Mouse (Mus musculus) ES-E14 (cell line): ENCODE data around the gene Cep85l. TPM values are rescaled to one million over a fixed set of nuclear protein-coding genes. Genes with fewer than 3 reads are reported as not detected.
A peak's percentile ranks its signal among the peaks of the same experiment; 100 is the strongest.

Experiments used
- DNase-seq: peaks from one replicate; pipeline ENCODE4 v3.0.0-alpha.2; 2013; ENCODE audit warnings: low read depth, low spot score
- H3K27ac ChIP-seq: 2 replicates; pipeline ENCODE4 v1.5.1; 2012; ENCODE audit warnings: low read depth, mild to moderate bottlenecking, low read length, moderate library complexity, mixed read lengths; ENCODE audit not compliant: poor library complexity, insufficient read depth, severe bottlenecking
- H3K36me3 ChIP-seq: 2 replicates; pipeline ENCODE4 v1.6.1; 2012; ENCODE audit warnings: mild to moderate bottlenecking, low read length, moderate library complexity, mixed read lengths; ENCODE audit not compliant: control insufficient read depth, poor library complexity, insufficient read depth, severe bottlenecking
- H3K4me1 ChIP-seq, 2 experiments: fragments of 150-350 bp in 1 of 2; sonication (generic) in 1 of 2; 2 replicates each; pipeline ENCODE4 v1.6.1; 2012; ENCODE audit warnings: low read length in 2 of 2, mild to moderate bottlenecking in 1 of 2, mixed read lengths in 1 of 2; ENCODE audit not compliant: control insufficient read depth in 2 of 2, insufficient read depth in 2 of 2, poor library complexity in 1 of 2
- H3K4me3 ChIP-seq, 2 experiments: fragments of 150-350 bp in 1 of 2; sonication (generic) in 1 of 2; 2 replicates each; pipeline ENCODE4 v1.5.1; 2012; ENCODE audit warnings: low read length in 2 of 2, low read depth in 1 of 2, mild to moderate bottlenecking in 1 of 2, mixed read lengths in 1 of 2; ENCODE audit not compliant: insufficient read depth in 1 of 2, poor library complexity in 1 of 2, severe bottlenecking in 1 of 2
- H3K9ac ChIP-seq: 2 replicates; pipeline ENCODE4 v1.6.1; 2012; ENCODE audit warnings: low read depth, mild to moderate bottlenecking, low read length, mixed read lengths; ENCODE audit not compliant: poor library complexity, insufficient read depth, severe bottlenecking
- H3K9me3 ChIP-seq: fragments of 150-350 bp; sonication (generic); 2 replicates; pipeline ENCODE4 v1.6.1; 2012; ENCODE audit warnings: low read depth, mild to moderate bottlenecking, low read length; ENCODE audit not compliant: control insufficient read depth, insufficient read depth
- CHD2 ChIP-seq: IDR thresholded peaks from 2 replicates; pipeline ENCODE4 v1.6.1; 2014; ENCODE audit warnings: mild to moderate bottlenecking, low read depth, low read length, inconsistent platforms
- HCFC1 ChIP-seq: IDR thresholded peaks from 2 replicates; pipeline ENCODE4 v1.6.1; 2012; ENCODE audit warnings: low read length, inconsistent platforms, borderline replicate concordance; ENCODE audit not compliant: insufficient read depth
- MAFK ChIP-seq: IDR thresholded peaks from 2 replicates; pipeline ENCODE4 v1.6.1; 2014; ENCODE audit warnings: mild to moderate bottlenecking, low read depth, low read length, inconsistent platforms; ENCODE audit not compliant: insufficient read depth
- ZC3H11A ChIP-seq: IDR thresholded peaks from 2 replicates; pipeline ENCODE4 v1.6.1; 2012; ENCODE audit warnings: low read depth, mild to moderate bottlenecking, inconsistent platforms, low read length, borderline replicate concordance
- ZNF384 ChIP-seq: IDR thresholded peaks from 2 replicates; pipeline ENCODE4 v1.6.1; 2012; ENCODE audit warnings: low read depth, low read length, inconsistent platforms
- in situ Hi-C, 2 experiments: fragments of 600-800 bp; cut with MboI; formaldehyde crosslinking; loops; one replicate each; pipeline ENCODE4 v1.15.1; 2025; ENCODE audit warnings: low sequenced_read_pairs in 2 of 2, inconsistent platforms in 1 of 2; ENCODE audit not compliant: unreplicated experiment in 2 of 2
- total RNA-seq: library from RNA; depleted of rRNA; stranded (reverse); fragments of 300-350 nt; gene quantifications from 2 replicates; pipeline ENCODE4 v1.2.3, GENCODE M21; 2012

Gene Cep85l
- total RNA-seq, 1 experiment, result 3.6 TPM

- TF ChIP-seq MAFK, result no peak
- TF ChIP-seq ZNF384, result no peak
- TF ChIP-seq ZC3H11A, result no peak
- TF ChIP-seq CHD2, result no peak
- H3K36me3 ChIP-seq, result no peaks in the 10 kb centered on the region
- H3K27ac ChIP-seq, result no peak overlapping the region
- no peaks in the 10 kb centered on the region for H3K9me3 ChIP-seq
- in situ Hi-C loops, result no loop called here
- peak; percentile 6 for DNase-seq
- H3K4me1 ChIP-seq, result no peaks in the 10 kb centered on the region
- peak overlapping the region; percentile 83 for H3K9ac ChIP-seq
- H3K4me3 ChIP-seq, result peak overlapping the region; percentile 76 to 81
Observed at GRCm38 (mm10) chr10:53378981-53379708, 602 bp downstream of the Cep85l start.

- Histone ChIP-seq H3K9ac (no peak overlapping the region), H3K4me1 (no peaks in the 10 kb centered on the region), H3K36me3 (no peaks in the 10 kb centered on the region), H3K27ac (no peak overlapping the region), H3K4me3 (no peak overlapping the region), H3K9me3 (no peaks in the 10 kb centered on the region)
- in situ Hi-C loops, result no loop called here
- TF ChIP-seq ZNF384, result no peak
- TF ChIP-seq CHD2, result no peak
- TF ChIP-seq MAFK, result no peak
- TF ChIP-seq HCFC1, result no peak
- TF ChIP-seq ZC3H11A, result no peak
- DNase-seq, result no peak
Observed at GRCm38 (mm10) chr10:53378296-53378695, 1.5 kb downstream of the Cep85l start.

- in situ Hi-C loops, result no loop called here
- H3K4me3 ChIP-seq, result no peak overlapping the region
- TF ChIP-seq ZC3H11A (no peak), ZNF384 (no peak), HCFC1 (no peak)
- no peak for DNase-seq
- H3K9ac ChIP-seq, result no peak overlapping the region
- no peaks in the 10 kb centered on the region for H3K36me3 ChIP-seq
- no peak overlapping the region for H3K27ac ChIP-seq
- no peaks in the 10 kb centered on the region for H3K9me3 ChIP-seq
- H3K4me1 ChIP-seq, result no peaks in the 10 kb centered on the region
Observed at GRCm38 (mm10) chr10:53377096-53377495, 2.7 kb downstream of the Cep85l start.

DNA sequence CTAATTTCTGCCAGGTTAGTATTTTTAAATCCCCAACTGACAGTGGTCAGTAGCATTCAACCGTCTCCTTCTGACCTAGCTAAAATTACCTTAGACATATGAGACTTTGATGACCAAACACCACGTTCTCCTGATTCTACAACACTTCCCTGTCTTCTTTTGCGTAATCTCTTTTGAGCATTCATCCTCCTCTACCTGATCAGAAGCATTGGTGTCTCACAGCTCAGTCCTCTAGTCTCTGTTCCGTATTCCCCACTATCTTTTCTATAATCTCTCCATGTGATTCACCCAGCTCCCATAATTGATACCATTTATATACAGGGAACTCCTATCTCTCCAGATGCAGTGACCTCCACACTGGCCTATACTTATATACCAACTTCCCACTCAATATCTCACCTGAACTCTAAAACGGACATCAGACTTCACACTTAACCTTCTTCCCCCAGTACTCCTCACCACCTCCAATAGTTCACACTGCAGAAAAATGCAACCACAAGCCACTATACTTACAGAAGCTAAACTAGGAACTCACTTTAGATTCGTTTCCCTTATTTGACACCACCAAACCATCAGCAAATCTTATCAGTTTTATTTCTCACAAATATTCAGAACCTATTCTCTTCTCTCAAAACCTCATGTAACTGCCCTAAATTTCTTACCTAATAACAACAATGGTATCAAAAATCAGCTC is 5.7 kb downstream of the Cep85l start:
- Histone ChIP-seq H3K4me3 (no peak overlapping the region), H3K9ac (no peak overlapping the region), H3K9me3 (no peaks in the 10 kb centered on the region), H3K27ac (no peak overlapping the region), H3K36me3 (no peaks in the 10 kb centered on the region), H3K4me1 (no peaks in the 10 kb centered on the region)
- in situ Hi-C loops, result loop anchor here in 1 of 2 experiments (25.0 kb wide), 1 partner anchor 413 kb away; no protein-coding TSS in a partner anchor
- TF ChIP-seq MAFK, result no peak
- no peak for TF ChIP-seq ZC3H11A
- TF ChIP-seq HCFC1, result no peak
- no peak for TF ChIP-seq ZNF384
- no peak for TF ChIP-seq CHD2
- DNase-seq, result no peak
